Mouse (Mus musculus): Measurements from ENCODE around the gene Scaf8. TPM values are rescaled to one million over a fixed set of nuclear protein-coding genes. Genes with fewer than 3 reads are reported as not detected.

Gene Scaf8
- 7.9 and 8.7 TPM in 2 replicates for polyA plus RNA-seq (2015; fragmentation: Nextera tagmentation; extraction: Ambion mirVana)

DNA sequence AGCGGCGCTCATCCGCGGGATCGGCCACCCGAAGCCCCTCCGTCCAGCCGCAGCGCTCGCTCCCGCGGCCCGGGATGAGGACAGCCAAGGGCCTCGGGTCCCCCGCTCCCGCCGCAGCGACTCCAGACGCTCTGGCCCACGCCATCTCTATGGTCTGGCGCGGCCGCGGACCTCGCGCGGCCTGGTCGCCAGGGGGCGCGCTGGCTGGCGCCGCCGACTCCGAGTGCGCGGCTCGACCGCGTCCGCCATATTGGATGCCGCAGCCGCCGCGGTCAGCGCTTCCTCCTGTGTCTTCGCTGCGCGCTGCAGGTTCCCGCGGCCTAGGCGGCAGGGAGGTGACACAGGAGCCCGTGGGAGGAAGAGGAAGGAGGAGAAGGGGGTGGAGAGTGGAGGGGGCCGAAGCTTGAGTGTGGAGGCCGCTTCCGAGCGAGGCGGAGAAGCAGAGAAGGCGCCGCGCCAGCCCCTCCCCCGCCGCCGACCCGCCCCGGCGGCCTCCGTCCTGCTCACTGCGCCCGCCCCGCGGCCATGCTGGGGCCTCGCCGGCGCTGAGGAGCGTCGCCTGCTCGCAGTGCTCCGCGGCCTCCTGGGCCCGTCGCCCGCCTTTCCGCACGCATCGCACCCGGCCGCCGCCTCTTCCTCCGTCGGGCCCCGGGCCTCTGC lies at the start of gene Scaf8:
Gene Scaf8 (plus strand): TSS at position 253 of the 660 bp plus-strand sequence.

Other genes starting within 250 kb of the Scaf8 start
- 3.2 and 3.4 TPM in 2 replicates for gene Tiam2, start 211.6 kb downstream of the Scaf8 start, polyA plus RNA-seq (2015; fragmentation: Nextera tagmentation; extraction: Ambion mirVana)

Measured in skeletal muscle tissue, postnatal 0 days (tissue).